Mouse (Mus musculus) gastrocnemius, adult 2 months (tissue): Measurements from ENCODE around the gene Cldnd2. TPM values are rescaled to one million over a fixed set of nuclear protein-coding genes. Genes with fewer than 3 reads are reported as not detected.
"Not testable (repeated sequence)": the region's sequence is repeated elsewhere in the genome, so short reads cannot be mapped to it uniquely, and the experiment has no call there.

Source experiments
- DNase-seq: peaks from one replicate; pipeline ENCODE4 v3.0.0; 2022
- H3K27ac ChIP-seq: fragments of 200-600 bp; 2 replicates; pipeline ENCODE4 v1.8.1; 2022; ENCODE audit warnings: mild to moderate bottlenecking
- H3K4me3 ChIP-seq: fragments of 200-600 bp; 2 replicates; pipeline ENCODE4 v1.8.1; 2022; ENCODE audit warnings: mild to moderate bottlenecking, moderate library complexity
- CTCF ChIP-seq: fragments of 200-600 bp; IDR thresholded peaks from 2 replicates; pipeline ENCODE4 v1.8.1; 2022; ENCODE audit warnings: antibody characterized with exemption, mild to moderate bottlenecking, moderate library complexity
- intact Hi-C: fragments of 180-260 bp; cut with DNase I; formaldehyde crosslinking; loops from one replicate; pipeline ENCODE4 v1.15.1; 2025
- long read RNA-seq, 2 experiments: library from polyadenylated mRNA; stranded (forward); transcript quantifications; one replicate each; pipeline ENCODE4 v2.0.0; 2021
- total RNA-seq, 2 experiments: library from RNA; stranded (reverse); gene quantifications; 2 replicates each; pipeline ENCODE4 v1.2.3; 2021

Cldnd2 gene
- total RNA-seq = not detected
- long read RNA-seq, experiment 1 = 0 reads
- long read RNA-seq, experiment 2 = 0 reads

GRCm38 (mm10) chr7:43440482-43440881 is at the start of gene Cldnd2:
Gene Cldnd2, plus strand, starts transcription at chr7:43440782.
- intact Hi-C loops = loop anchor here (5.0 kb wide), 2 partner anchors 108 to 128 kb away; partner anchors contain the start of gene Zfp715
- DNase-seq = no peak
- Histone ChIP-seq H3K4me3 (no peak within 1 kb of the TSS), H3K27ac (no peak within 1 kb of the TSS)
- no peak for TF ChIP-seq CTCF

DNA sequence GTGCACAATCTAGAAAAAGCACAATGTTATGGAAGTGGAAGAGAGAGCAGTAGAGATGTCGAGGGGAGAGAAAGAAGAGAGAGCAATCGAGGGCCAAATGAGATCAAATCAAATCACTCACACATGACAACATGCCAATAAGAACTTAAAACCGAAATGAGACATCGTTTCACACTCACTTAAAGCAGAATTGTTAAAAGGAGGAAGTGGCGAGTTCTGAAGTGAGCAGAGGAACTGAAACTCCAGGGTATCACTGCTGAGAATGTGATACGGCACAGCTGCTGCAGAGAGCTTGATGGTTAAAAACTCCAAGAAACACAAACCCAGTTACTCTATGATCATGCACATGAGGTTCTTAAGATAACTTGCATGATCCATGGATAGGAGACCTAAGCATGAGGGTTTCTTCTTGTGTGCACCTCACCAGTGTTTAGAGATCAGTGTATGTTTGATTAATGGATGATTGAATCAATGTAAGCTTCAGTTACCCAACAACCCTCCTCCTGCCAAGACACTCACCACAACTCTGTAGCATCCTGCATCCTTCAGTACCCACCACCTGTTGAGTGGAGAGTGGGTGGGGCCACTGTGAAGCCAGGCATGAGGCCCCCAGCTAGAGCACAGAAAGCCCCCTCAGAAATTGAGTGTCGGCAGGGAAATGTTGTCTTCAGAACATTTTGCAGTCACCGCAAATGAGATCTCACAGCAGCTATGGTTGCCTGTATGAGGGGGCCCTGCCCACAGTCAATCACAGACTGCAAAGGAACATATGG is 48.0 kb upstream of the Cldnd2 start:
- TF ChIP-seq CTCF = no peak
- no peak for DNase-seq
- Histone ChIP-seq H3K27ac (no peak overlapping the region), H3K4me3 (no peak overlapping the region)
- intact Hi-C loops = no loop called here

DNA sequence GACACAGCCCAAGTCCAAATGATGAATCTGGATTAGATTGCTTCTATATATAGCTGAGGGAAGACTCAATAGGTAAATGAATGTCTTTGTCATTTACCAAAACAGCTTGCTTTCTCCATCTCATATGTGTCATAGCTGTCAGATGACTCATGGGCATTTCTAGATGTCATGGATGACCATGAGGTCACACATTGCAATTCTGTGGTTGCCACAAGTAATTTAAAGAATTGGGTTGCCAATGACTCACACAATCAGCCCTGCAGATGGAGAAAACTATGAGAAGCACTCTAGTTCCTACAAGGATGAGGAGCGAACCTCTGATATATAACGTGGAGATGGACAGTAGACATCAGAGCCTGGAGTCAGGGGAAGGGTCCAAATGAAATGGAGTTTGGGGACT is 41.1 kb upstream of the Cldnd2 start:
- intact Hi-C loops = no loop called here
- no peak for TF ChIP-seq CTCF
- H3K27ac ChIP-seq = no peak overlapping the region
- no peak overlapping the region for H3K4me3 ChIP-seq
- no peak for DNase-seq

DNA sequence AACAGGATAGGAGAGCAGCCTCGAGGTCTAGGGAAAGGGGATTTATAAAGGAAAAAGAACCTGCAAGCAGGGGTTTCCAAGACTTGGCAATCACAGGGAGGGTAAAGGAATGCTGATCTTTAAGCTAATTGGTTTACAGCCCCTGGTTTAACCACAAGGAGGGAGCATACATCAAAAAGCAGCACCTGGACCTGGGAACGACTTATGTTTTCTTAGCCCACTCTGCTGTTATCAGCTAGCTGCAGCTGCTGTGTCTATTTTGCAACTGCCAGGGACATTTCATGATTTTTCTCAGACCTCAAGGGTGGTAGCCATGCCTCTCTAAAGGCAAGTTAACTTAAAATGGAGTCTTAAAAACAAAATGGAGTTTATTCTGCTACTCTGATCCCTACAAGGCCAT is 37.9 kb upstream of the Cldnd2 start:
- DNase-seq = no peak
- TF ChIP-seq CTCF = no peak
- intact Hi-C loops = no loop called here
- H3K27ac ChIP-seq = no peak overlapping the region
- no peak overlapping the region for H3K4me3 ChIP-seq

DNA sequence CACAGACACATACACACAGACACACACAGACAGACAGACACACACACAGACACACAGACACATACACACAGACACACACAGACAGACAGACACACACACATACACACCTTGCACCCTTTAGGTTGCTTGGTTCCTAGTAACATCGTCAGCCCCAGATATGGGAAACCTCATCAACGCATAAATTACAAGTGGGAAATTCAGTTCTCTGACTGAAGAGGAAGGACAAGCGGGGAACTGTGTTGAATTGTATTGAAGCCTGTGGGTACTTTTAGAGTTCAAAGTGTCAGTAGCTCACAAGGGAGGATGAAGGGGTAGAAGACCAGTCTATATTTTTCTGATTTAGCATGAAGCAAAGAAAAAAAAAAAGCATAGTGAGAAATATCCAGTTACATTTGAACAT is 33.0 kb upstream of the Cldnd2 start:
- DNase-seq = no peak
- H3K27ac ChIP-seq = no peak overlapping the region
- no peak for TF ChIP-seq CTCF
- H3K4me3 ChIP-seq = no peak overlapping the region
- intact Hi-C loops = no loop called here

DNA sequence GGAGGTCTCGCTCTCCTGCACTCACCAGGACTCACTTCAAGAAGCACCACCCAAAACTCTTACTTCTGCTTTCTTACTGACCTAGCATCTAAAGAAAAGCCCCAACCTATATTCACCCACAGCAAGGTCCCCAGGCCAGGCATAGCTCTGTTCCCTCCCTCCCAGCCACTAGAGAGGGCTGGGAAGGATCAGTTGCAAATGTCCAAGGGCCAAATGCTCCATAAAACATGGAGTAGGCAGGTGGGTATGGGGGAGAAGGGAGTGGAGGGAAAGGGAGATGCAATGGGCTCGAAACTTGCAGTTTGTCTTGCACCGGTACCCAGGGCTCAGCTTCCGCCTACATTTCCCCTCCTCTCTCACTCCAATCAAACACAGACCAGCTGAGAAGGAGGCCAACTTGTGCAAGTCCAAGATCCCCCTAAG is 32.4 kb upstream of the Cldnd2 start, which contains the start of gene Siglecg:
Gene Siglecg, plus strand, starts transcription at position 74 of the 423 bp plus-strand sequence.
- TF ChIP-seq CTCF = no peak
- no peak for DNase-seq
- Histone ChIP-seq H3K4me3 (no peak within 1 kb of the TSS), H3K27ac (no peak within 1 kb of the TSS)
- intact Hi-C loops = no loop called here

- Histone ChIP-seq H3K4me3 (no peak overlapping the region), H3K27ac (no peak overlapping the region)
- DNase-seq = no peak
- no peak for TF ChIP-seq CTCF
- intact Hi-C loops = no loop called here
Measured at GRCm38 (mm10) chr7:43409084-43409483, 31.5 kb upstream of the Cldnd2 start.

DNA sequence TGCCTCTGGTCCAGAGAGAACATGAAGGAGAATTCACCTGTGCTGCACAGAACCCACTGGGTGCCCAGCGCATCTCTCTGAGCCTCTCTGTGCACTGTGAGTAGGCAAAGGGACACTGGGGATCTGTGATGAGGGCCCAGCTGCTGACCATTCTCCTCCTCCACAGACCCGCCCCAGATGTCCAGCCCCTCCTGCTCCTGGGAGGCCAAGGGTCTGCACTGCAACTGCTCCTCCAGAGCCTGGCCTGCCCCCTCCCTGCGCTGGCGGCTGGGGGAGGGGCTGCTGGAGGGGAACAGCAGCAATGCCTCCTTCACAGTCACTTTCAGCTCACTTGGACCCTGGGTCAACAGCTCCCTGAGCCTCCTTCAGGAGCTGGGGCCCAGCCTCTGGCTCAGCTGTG is 28.9 kb upstream of the Cldnd2 start:
- H3K4me3 ChIP-seq, DNase-seq, H3K27ac ChIP-seq, intact Hi-C loops: not testable (repeated sequence)

DNA sequence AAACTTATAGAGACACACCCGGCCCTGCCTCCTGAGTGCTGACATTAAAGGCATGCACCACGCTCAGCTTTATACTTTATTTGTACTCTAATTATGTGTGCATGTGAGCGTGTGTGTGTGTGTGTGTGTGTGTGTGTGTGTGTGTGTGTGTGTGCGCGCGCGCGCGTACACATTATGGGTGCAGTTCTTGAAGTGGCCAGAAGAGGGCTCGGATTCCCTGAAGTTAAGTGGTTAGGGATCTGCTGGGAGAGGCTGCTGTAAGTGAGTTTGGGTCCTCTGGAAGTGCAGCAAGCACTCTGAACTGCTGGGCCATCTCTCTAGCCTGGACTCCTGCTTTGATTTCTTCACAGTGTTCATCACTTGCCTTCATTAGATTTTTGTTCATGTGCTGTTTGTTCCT is 23.3 kb upstream of the Cldnd2 start:
- no peak for TF ChIP-seq CTCF
- intact Hi-C loops = no loop called here
- DNase-seq = no peak
- Histone ChIP-seq H3K27ac (no peak overlapping the region), H3K4me3 (no peak overlapping the region)

DNA sequence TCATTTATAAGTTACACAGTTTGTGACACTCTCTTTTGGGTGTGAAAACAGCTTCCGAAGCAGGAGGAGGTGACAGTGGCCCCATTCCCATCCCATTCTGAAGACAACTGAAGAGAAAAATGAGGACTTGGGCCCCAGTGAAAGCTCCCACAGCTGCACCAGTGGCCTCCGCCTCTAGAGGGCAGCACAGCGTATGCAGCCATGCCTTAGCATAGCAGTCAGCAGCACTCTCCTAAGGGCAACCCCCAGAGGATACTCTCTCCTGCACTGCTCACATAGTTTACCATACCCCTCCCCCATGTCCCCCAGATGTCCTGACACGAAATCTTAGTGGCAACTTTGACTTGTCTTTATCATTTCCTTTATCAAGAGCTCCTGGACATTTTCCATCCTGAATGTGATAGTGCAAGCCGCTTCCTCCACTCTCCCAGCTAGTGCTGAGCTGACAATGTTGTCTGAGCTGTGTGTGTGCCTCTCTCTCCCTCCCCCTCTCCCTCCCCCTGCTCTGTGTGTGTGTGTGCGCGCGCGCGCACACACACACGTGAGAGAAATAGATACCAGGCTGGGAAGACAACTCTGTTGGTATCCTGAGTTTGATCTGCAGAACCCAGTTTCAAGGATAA is 17.5 kb upstream of the Cldnd2 start:
- peak; percentile 88 for DNase-seq
- H3K27ac ChIP-seq = no peak overlapping the region
- H3K4me3 ChIP-seq = no peak overlapping the region
- TF ChIP-seq CTCF = no peak; the same call in 1 of the 2 replicates
- intact Hi-C loops = loop anchor here (1.0 kb wide), 1 partner anchor 43 kb away; no protein-coding TSS in a partner anchor

GRCm38 (mm10) chr7:43423991-43424625 is 16.5 kb upstream of the Cldnd2 start:
- no peak for TF ChIP-seq CTCF
- intact Hi-C loops = loop anchor here (1.0 kb wide), 1 partner anchor 42 kb away; no protein-coding TSS in a partner anchor
- DNase-seq = no peak
- Histone ChIP-seq H3K27ac (no peak overlapping the region), H3K4me3 (no peak overlapping the region)

DNA sequence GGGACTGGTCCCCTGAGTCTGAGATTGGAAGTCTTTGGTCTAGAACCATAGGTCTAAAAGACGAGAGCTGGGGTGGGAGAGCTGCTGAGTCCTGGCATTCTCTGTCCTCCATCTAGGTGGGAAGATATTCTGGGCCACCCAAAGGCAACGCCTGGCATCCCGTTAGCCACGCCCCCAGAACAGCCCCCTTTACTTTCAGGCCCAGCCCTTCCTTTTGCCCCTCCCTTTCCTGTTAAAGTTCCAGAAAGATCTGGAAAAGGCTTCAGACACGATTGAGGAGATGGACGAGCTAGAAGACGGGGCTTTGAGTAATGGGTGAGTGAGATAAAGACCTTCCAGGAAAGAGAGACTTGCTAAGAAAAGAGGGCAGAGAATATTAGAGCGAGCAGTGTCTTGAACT is 13.2 kb upstream of the Cldnd2 start, which contains the start of gene Lim2:
Gene Lim2, plus strand, starts transcription at position 265 of the 400 bp plus-strand sequence.
- H3K4me3 ChIP-seq = no peak within 1 kb of the TSS
- no peak for TF ChIP-seq CTCF
- H3K27ac ChIP-seq = no peak within 1 kb of the TSS
- intact Hi-C loops = no loop called here
- no peak for DNase-seq

GRCm38 (mm10) chr7:43429500-43429899 is 11.1 kb upstream of the Cldnd2 start:
- no peak overlapping the region for H3K27ac ChIP-seq
- DNase-seq = no peak
- TF ChIP-seq CTCF = no peak
- H3K4me3 ChIP-seq = no peak overlapping the region
- intact Hi-C loops = no loop called here
